Mouse (Mus musculus): ENCODE data around the gene Ugt1a7c. TPM values are rescaled to one million over a fixed set of nuclear protein-coding genes. Genes with fewer than 3 reads are reported as not detected.

The Ugt1a7c gene
- polyA plus RNA-seq, 1 experiment from 2014 or later = 1.0 TPM

DNA sequence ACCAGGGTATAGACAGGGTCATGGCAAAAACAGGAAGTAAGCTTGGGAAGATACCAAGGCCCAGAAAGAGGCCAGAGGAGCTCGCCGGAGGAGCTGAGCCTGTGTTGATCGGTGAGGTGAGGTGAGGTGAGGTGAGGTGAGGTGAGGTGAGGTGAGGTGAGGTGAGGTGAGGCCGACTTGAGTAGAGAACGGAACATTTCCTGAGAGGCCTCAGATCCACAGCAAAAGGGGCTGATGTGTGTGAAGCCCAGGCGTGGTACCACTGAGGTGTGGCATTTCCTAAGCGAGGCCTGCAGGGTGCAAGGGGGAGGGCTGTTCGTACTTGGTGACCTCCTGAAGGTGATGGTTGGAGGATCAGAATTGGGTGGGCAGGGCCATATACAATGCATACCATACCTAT lies 158.2 kb downstream of the Ugt1a7c start:
- H3K27ac ChIP-seq (ENCODE audit: low read depth, low read length) = no peak overlapping the region
- no peak overlapping the region for H3K4me3 ChIP-seq (ENCODE audit: low read depth, low read length)
- no peak for ATAC-seq (ENCODE audit: low FRiP score)
- peaks cover 93% of the 10 kb centered on the region for H3K9me3 ChIP-seq (ENCODE audit: control insufficient read depth, low read length)
- no peak overlapping the region for H3K9ac ChIP-seq (ENCODE audit: low read depth, low read length)
- no peaks in the 10 kb centered on the region for H3K27me3 ChIP-seq (ENCODE audit: control insufficient read depth, insufficient read depth, low read length)
- no peaks in the 10 kb centered on the region for H3K4me1 ChIP-seq (replicated peaks; ENCODE audit: control insufficient read depth, insufficient read depth, low read length)
- DNase-seq (ENCODE audit: low spot score) = no peak
- H3K4me2 ChIP-seq (replicated peaks; ENCODE audit: low read depth, low read length) = no peak overlapping the region
- 78% methylated on average over 8 of the region's 8 CpGs for WGBS
- peaks cover 6% of the 10 kb centered on the region; the same call in 1 of the 2 replicates for H3K36me3 ChIP-seq (ENCODE audit: control insufficient read depth, insufficient read depth, low read length)

DNA sequence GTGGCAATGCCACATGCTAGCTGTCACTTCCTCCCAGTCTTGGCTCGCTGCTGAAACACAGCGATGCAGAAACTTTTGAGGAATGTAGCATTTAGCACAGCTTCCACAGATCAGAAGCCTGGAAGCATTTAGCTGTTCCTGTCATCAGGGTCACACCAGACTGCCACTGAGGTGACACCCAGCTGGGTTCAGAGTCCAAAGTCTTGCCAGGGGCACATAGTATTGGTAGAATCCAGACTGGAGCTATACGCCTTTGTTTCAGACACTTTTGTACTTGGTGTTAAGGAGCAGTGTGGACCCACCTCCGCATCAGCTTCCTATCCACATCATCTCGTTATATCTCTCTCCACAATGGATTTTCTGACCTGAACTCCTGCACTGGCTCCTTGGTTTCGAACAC lies 158.7 kb downstream of the Ugt1a7c start:
- no peaks in the 10 kb centered on the region for H3K4me1 ChIP-seq (replicated peaks; ENCODE audit: control insufficient read depth, insufficient read depth, low read length)
- no peak overlapping the region for H3K4me2 ChIP-seq (replicated peaks; ENCODE audit: low read depth, low read length)
- no peak overlapping the region for H3K9ac ChIP-seq (ENCODE audit: low read depth, low read length)
- H3K27me3 ChIP-seq (ENCODE audit: control insufficient read depth, insufficient read depth, low read length) = no peaks in the 10 kb centered on the region
- H3K36me3 ChIP-seq (ENCODE audit: control insufficient read depth, insufficient read depth, low read length) = peaks cover 6% of the 10 kb centered on the region; the same call in 1 of the 2 replicates
- 74% methylated on average over 6 of the region's 6 CpGs for WGBS
- no peak overlapping the region for H3K27ac ChIP-seq (ENCODE audit: low read depth, low read length)
- DNase-seq (ENCODE audit: low spot score) = no peak
- H3K4me3 ChIP-seq (ENCODE audit: low read depth, low read length) = no peak overlapping the region
- H3K9me3 ChIP-seq (ENCODE audit: control insufficient read depth, low read length) = peaks cover 89% of the 10 kb centered on the region
- ATAC-seq (ENCODE audit: low FRiP score) = no peak

DNA sequence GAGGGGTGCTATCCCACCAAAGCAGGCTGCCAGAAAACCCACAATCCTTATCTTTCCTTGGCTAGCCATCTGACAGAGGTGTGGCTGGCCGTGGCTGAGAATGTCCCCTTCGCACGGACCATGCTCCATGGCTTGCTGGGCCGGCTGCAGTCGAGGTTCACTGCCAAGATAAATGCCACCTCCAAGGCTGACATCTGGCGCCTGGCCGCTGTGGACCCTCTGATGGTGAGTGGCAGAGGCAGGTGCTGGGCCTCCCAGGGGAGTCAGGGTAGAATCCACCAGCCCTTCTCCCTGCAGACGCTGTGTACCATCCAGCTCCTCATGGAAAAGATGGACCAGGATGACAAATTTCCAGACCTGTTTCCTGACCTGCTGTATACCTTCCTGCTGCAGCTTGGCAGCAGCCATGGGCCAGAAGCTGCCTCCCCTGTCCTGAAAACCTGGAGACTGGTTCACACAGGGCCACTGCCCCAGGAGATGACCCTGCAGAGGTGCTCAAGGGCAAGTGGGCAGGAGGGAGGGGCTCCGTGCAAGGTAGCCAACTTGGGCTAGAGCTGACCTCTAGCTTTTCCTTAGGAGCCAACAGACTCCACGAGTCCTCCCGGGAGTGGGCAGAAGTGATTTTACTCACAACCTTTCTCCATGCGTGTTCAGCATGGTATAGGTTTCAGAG lies 160.1 kb downstream of the Ugt1a7c start:
- ATAC-seq (ENCODE audit: low FRiP score) = no peak
- Histone ChIP-seq H3K4me2 (replicated peaks; ENCODE audit: low read depth, low read length) (no peak overlapping the region), H3K27ac (ENCODE audit: low read depth, low read length) (no peak overlapping the region), H3K4me3 (ENCODE audit: low read depth, low read length) (no peak overlapping the region), H3K9me3 (ENCODE audit: control insufficient read depth, low read length) (peaks cover 81% of the 10 kb centered on the region), H3K36me3 (ENCODE audit: control insufficient read depth, insufficient read depth, low read length) (peaks cover 8% of the 10 kb centered on the region; the same call in 1 of the 2 replicates), H3K9ac (ENCODE audit: low read depth, low read length) (no peak overlapping the region), H3K27me3 (ENCODE audit: control insufficient read depth, insufficient read depth, low read length) (no peaks in the 10 kb centered on the region), H3K4me1 (replicated peaks; ENCODE audit: control insufficient read depth, insufficient read depth, low read length) (no peaks in the 10 kb centered on the region)
- DNase-seq (ENCODE audit: low spot score) = no peak
- WGBS = 87% methylated on average over 12 of the region's 12 CpGs

DNA sequence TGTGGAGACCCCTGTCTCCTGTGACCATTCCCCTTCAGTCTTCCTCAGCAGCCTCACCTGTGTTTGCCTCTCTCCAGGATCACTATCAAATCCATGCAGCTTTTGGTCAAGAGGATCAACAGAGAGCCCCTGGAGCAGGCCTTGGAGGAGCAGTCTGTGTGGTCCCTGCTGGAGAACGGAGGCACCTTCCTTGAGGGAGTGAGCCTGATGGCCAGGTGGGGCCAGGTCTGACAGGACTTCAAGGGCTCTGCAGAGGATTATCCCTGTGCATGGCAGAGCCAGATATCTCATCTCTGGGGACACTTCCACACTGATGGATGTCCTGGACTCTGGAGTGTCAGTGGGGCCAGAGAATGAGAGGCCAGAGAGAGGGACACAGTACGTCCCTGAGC lies 160.6 kb downstream of the Ugt1a7c start:
- H3K9ac ChIP-seq (ENCODE audit: low read depth, low read length) = no peak overlapping the region
- no peak overlapping the region for H3K27ac ChIP-seq (ENCODE audit: low read depth, low read length)
- 57% methylated on average over 2 of the region's 2 CpGs for WGBS
- peaks cover 77% of the 10 kb centered on the region for H3K9me3 ChIP-seq (ENCODE audit: control insufficient read depth, low read length)
- H3K4me3 ChIP-seq (ENCODE audit: low read depth, low read length) = no peak overlapping the region
- no peak for ATAC-seq (ENCODE audit: low FRiP score)
- no peaks in the 10 kb centered on the region for H3K27me3 ChIP-seq (ENCODE audit: control insufficient read depth, insufficient read depth, low read length)
- H3K4me1 ChIP-seq (replicated peaks; ENCODE audit: control insufficient read depth, insufficient read depth, low read length) = no peaks in the 10 kb centered on the region
- H3K4me2 ChIP-seq (replicated peaks; ENCODE audit: low read depth, low read length) = no peak overlapping the region
- H3K36me3 ChIP-seq (ENCODE audit: control insufficient read depth, insufficient read depth, low read length) = peaks cover 8% of the 10 kb centered on the region; the same call in 1 of the 2 replicates
- no peak for DNase-seq (ENCODE audit: low spot score)

DNA sequence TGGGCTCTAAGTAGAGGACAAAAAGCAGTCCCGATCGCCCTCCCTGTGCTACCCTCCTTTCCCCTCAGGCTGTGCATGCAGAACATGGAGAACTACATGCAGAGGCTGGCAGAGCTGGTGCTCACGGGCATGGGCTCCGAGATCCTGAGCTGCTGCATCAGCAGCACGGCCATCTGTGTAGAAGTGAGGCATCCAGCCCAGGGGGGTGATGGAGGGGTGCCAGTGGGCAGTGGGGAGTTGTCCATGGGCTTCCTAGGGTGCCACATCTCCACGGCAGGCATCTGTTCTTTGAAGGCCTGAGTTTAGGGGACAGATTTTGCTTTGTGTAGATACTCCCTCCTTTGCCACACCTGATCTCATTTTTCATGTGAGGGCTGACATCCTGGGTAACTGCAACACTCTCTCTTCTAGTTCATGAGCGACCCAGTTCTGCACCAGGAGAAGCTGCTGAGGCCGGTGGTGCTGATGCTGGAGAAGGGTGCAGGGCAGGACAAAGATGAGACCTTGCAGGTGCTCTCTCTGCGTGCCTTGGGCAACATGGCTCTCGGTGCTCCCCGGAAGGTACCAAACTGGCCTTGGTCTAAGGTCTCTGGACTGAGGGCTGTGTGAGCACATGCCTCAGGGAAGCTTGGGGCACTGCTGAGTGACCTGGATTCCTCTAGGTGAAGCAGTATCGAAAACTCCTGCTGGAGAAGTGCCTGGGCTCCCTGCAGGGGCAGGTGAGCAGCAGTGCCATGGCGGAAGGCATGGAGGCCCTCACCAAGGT lies 161.3 kb downstream of the Ugt1a7c start:
- Histone ChIP-seq H3K9me3 (ENCODE audit: control insufficient read depth, low read length) (peaks cover 77% of the 10 kb centered on the region), H3K36me3 (ENCODE audit: control insufficient read depth, insufficient read depth, low read length) (peaks cover 10% of the 10 kb centered on the region), H3K4me2 (replicated peaks; ENCODE audit: low read depth, low read length) (no peak overlapping the region), H3K27ac (ENCODE audit: low read depth, low read length) (no peak overlapping the region), H3K9ac (ENCODE audit: low read depth, low read length) (no peak overlapping the region), H3K4me1 (replicated peaks; ENCODE audit: control insufficient read depth, insufficient read depth, low read length) (no peaks in the 10 kb centered on the region), H3K4me3 (ENCODE audit: low read depth, low read length) (no peak overlapping the region), H3K27me3 (ENCODE audit: control insufficient read depth, insufficient read depth, low read length) (no peaks in the 10 kb centered on the region)
- 82% methylated on average over 13 of the region's 13 CpGs for WGBS
- DNase-seq (ENCODE audit: low spot score) = no peak
- no peak for ATAC-seq (ENCODE audit: low FRiP score)

GRCm38 (mm10) chr1:88256886-88257663 lies 162.2 kb downstream of the Ugt1a7c start:
- Histone ChIP-seq H3K36me3 (ENCODE audit: control insufficient read depth, insufficient read depth, low read length) (peaks cover 15% of the 10 kb centered on the region), H3K4me1 (replicated peaks; ENCODE audit: control insufficient read depth, insufficient read depth, low read length) (no peaks in the 10 kb centered on the region), H3K9ac (ENCODE audit: low read depth, low read length) (no peak overlapping the region), H3K9me3 (ENCODE audit: control insufficient read depth, low read length) (peaks cover 72% of the 10 kb centered on the region), H3K27me3 (ENCODE audit: control insufficient read depth, insufficient read depth, low read length) (no peaks in the 10 kb centered on the region), H3K4me3 (ENCODE audit: low read depth, low read length) (no peak overlapping the region), H3K27ac (ENCODE audit: low read depth, low read length) (no peak overlapping the region), H3K4me2 (replicated peaks; ENCODE audit: low read depth, low read length) (no peak overlapping the region)
- DNase-seq (ENCODE audit: low spot score) (no peak), ATAC-seq (ENCODE audit: low FRiP score) (no peak)
- WGBS = 81% methylated on average over 10 of the region's 10 CpGs

- 80% methylated on average over 6 of the region's 6 CpGs for WGBS
- no peak overlapping the region for H3K4me3 ChIP-seq (ENCODE audit: low read depth, low read length)
- no peak overlapping the region for H3K27ac ChIP-seq (ENCODE audit: low read depth, low read length)
- H3K9me3 ChIP-seq (ENCODE audit: control insufficient read depth, low read length) = peaks cover 66% of the 10 kb centered on the region
- DNase-seq (ENCODE audit: low spot score) = no peak
- peaks cover 18% of the 10 kb centered on the region for H3K36me3 ChIP-seq (ENCODE audit: control insufficient read depth, insufficient read depth, low read length)
- H3K4me1 ChIP-seq (replicated peaks; ENCODE audit: control insufficient read depth, insufficient read depth, low read length) = no peaks in the 10 kb centered on the region
- H3K27me3 ChIP-seq (ENCODE audit: control insufficient read depth, insufficient read depth, low read length) = no peaks in the 10 kb centered on the region
- H3K9ac ChIP-seq (ENCODE audit: low read depth, low read length) = no peak overlapping the region
- no peak overlapping the region for H3K4me2 ChIP-seq (replicated peaks; ENCODE audit: low read depth, low read length)
- no peak for ATAC-seq (ENCODE audit: low FRiP score)
Observed at GRCm38 (mm10) chr1:88257681-88258080, 162.8 kb downstream of the Ugt1a7c start.

GRCm38 (mm10) chr1:88258361-88258760 lies 163.5 kb downstream of the Ugt1a7c start:
- H3K27me3 ChIP-seq (ENCODE audit: control insufficient read depth, insufficient read depth, low read length) = no peaks in the 10 kb centered on the region
- no peak overlapping the region for H3K9ac ChIP-seq (ENCODE audit: low read depth, low read length)
- no peak overlapping the region for H3K4me2 ChIP-seq (replicated peaks; ENCODE audit: low read depth, low read length)
- peaks cover 24% of the 10 kb centered on the region for H3K36me3 ChIP-seq (ENCODE audit: control insufficient read depth, insufficient read depth, low read length)
- 66% methylated on average over 6 of the region's 6 CpGs for WGBS
- no peak overlapping the region for H3K4me3 ChIP-seq (ENCODE audit: low read depth, low read length)
- ATAC-seq (ENCODE audit: low FRiP score) (no peak), DNase-seq (ENCODE audit: low spot score) (no peak)
- peaks cover 61% of the 10 kb centered on the region for H3K9me3 ChIP-seq (ENCODE audit: control insufficient read depth, low read length)
- no peaks in the 10 kb centered on the region for H3K4me1 ChIP-seq (replicated peaks; ENCODE audit: control insufficient read depth, insufficient read depth, low read length)
- no peak overlapping the region for H3K27ac ChIP-seq (ENCODE audit: low read depth, low read length)
